Mouse (Mus musculus) thymus, postnatal 36 days (tissue): ENCODE measurements at regions not wholly inside any gene's neighbourhood (a gene's known extent, or its start where the extent isn't known, plus 50 kb on each side); places are given as distances from the start of the nearest gene placed in this dataset.

ENCODE experiments used
- DNase-seq, 2 experiments: peaks; one replicate each; pipeline ENCODE4 v3.0.0; 2022; ENCODE audit warnings: mixed read lengths in 2 of 2

GRCm38 (mm10) chr12:107539683-107540082 lies 51.3 kb downstream of the 3110018I06Rik start:
- no peak for DNase-seq

DNA sequence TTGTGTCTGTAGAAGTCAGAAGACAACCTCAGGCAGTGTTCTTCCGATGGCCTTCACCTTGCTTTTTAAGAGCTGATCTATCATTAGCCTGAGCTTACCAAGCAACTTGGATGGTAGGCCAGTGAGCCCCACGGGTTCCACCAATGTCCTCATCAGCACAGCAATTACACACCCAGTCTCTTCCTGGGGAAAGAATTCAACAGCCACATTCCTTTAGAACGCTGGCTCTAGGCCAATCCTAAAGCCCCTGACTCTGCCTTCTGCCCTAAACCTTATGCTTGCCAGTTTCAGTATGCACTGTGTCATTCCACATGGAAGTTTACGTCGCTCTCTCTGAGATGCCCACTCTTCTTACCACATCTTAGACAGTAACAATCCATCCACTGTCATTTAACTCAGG lies 52.8 kb downstream of the 3110018I06Rik start:
- DNase-seq: no peak

GRCm38 (mm10) chr12:107547194-107547885 lies 58.9 kb downstream of the 3110018I06Rik start:
- DNase-seq: no peak

DNA sequence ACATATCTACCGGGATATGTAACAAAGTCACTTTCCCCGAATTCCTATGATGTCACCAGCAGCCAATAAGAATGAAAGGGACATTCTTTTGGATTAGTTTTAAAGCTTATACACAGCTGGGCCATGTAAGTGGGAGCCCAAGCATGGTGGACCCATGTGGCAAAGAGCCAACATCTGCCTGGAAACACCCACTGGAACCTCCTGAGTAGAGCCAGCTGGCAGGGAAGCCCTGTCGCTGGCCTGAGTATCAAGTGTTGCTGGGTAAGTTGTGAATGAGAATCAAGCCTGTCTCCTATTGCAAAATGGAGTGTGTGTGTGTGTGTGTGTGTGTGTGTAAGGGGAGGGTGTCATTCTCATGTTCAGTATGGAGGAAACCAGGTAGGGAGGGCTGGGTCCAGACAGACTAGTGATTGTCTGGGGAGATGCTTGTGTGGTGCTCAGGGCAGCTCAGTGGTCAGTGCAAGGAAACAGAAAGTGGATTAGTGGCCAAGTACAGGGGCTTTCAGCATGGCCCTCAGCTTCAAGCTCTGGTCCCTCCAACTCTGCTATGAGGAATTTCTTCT lies 59.5 kb downstream of the 3110018I06Rik start:
- DNase-seq: no peak

DNA sequence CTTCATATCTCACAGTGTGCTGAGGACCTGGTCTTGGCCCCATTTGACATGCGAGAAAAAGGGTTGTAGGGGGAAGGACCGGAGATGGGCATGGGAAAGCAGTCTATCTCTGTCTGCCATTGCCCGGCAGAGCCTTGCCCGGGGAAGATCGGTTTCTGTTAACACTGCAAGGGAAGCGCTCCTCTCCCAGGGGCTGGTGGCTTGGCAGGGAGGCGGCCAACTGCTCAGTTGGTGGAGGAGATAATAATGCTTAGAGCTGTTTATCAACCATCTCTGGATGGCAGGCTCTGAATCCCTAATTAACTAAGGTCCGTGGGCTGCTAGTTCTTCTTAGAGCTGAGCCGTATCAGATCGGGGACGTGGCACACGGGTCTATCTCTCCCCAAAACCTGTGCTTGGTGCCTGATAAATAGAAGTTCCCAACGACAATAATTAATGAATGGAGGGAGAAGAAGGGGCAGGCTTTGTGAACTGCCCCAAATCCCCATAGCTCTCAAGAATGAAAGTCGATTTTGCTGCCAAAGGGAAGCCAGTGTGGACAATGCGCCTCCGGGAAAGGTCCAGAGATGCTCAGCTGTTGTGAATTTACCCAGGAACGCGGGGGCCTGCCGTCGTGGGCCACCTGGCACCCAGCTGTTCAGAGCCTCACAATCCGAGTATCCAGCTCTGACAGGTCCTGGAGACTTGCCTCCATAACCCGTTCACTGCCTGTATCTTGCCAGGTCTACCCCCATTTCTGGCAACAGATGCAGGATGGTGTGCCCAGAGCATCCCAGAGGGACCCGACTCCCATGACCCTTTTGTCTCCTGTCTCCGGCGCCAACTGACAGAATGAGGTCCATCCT lies 61.2 kb downstream of the 3110018I06Rik start:
- no peak for DNase-seq

- DNase-seq: no peak
These were observed 70.8 kb downstream of the 3110018I06Rik start for GRCm38 (mm10) chr12:107559191-107559590.

GRCm38 (mm10) chr12:107560100-107560499 lies 71.7 kb downstream of the 3110018I06Rik start:
- DNase-seq: no peak

DNA sequence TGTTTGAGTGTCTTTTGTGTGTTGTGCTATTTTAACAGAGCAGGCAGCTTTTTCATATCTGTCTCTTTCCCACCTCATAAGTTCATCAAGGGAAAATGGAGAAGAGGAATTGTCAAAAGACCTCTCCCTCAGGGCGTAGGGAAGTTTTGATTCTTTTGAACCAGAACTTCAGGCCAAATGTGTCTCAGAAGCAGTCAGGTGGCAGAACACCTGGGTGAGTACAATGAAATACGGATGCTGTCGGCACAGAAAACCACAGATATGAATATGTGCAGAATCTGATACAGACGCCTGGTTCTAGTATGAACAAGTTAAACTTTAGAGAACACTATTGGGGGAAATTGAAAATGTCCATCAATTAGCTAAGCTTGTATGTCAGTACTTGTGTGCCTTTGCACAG lies 84.2 kb downstream of the 3110018I06Rik start:
- DNase-seq: no peak

DNA sequence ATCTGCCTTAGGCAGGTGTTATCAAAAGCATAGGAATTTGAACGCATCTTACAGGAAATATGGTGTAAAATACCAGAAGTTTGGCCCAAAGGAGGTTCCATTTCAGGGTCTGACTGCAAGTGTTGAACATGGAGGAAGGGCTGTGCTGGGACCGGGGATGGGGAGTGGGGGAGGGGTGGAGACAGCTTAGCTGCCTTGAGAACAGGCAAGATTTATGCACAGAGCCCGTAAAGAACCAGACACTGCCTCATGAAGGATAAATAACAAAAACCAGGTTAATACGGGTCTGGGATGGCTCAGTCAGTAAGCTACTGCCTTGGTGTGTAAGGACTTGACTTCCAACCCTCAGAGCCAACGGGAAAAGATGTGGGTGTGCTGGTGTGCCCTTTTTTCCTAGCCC lies 91.1 kb downstream of the 3110018I06Rik start:
- no peak for DNase-seq

GRCm38 (mm10) chr12:107583151-107583720 lies 94.8 kb downstream of the 3110018I06Rik start:
- no peak for DNase-seq

- DNase-seq: no peak
These were observed 97.3 kb downstream of the 3110018I06Rik start for GRCm38 (mm10) chr12:107585696-107586225.

- no peak for DNase-seq
These were observed 107.8 kb downstream of the 3110018I06Rik start for GRCm38 (mm10) chr12:107596236-107596635.

- DNase-seq: no peak
These were observed 112.1 kb downstream of the 3110018I06Rik start for GRCm38 (mm10) chr12:107600576-107600975.

DNA sequence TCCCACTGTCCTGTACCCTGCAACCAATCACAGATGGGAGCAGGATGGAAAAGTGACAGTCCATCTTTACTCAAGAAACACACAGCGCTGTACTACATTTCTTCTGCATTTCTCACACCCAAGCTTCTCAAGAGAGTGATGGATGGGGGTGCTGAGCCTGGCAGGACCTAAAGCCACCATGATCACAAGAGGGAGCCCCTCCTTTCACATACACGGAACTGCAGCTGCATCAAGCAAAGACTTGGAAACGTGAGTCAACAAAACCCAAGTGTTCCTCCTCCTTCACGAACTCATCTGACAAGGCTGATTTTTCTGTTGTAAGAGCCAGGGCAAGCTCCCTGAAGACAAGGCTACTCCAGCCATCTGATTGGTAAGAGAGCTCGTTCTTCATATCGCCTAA lies 120.5 kb downstream of the 3110018I06Rik start:
- peak; percentile 22 to 51 for DNase-seq

- no peak for DNase-seq
These were observed 121.6 kb downstream of the 3110018I06Rik start for GRCm38 (mm10) chr12:107609986-107610385.

GRCm38 (mm10) chr12:107617212-107617994 lies 129.0 kb downstream of the 3110018I06Rik start:
- no peak for DNase-seq

GRCm38 (mm10) chr12:107624446-107624845 lies 136.0 kb downstream of the 3110018I06Rik start:
- no peak for DNase-seq

DNA sequence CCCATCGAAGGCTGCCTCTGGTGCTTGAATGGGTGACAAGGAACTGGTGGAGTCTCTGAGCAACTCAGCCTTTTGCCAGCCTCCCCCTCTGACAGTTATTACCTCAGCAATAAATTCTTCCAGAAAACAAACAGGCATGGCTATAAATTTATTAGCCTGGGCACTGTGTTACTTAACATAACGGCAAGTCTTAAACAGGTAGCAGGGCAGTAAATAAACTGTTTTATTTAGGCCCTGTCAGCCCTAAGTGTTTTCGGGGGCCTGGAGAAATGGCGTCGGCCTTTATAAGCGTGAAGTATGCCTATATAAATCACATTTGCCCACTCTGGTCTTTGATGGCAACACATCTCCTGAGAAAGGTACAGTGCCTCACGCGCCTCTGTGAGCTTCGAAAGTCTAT lies 159.6 kb downstream of the 3110018I06Rik start:
- DNase-seq: no peak

DNA sequence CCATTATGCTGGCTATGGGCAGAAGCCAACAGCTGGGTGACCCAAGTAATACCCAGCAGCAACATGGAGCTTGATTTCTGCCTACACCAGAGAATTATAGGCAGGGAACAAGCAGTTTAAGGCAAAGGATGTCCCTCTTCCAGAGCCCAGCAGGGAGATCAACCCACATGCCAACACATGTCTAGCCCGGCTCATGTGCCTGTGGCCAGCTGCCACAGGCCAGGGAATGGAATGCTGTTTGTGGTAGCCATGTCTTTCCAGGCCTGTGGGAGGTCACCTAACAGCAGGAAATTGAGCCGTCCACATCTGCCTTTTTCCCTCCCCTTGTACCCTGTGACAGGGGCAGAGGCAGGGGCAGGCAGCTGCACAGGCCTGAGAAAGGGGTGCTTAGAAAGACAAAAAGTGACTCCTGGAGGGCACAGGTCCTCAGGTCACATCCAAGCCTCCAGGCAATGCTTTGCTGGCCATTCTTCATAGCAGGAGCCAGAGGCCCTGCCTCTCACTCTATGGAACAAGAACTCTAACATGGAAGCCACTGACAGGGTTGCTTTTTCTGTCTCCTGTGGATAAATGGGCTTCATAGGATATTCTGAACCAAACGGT lies 163.8 kb downstream of the 3110018I06Rik start:
- no peak for DNase-seq

- peak in 1 of 2 experiments; percentile 14 for DNase-seq
These were observed 164.7 kb downstream of the 3110018I06Rik start for GRCm38 (mm10) chr12:107653131-107653530.

GRCm38 (mm10) chr12:107656846-107657245 lies 168.4 kb downstream of the 3110018I06Rik start:
- no peak for DNase-seq

- no peak for DNase-seq
These were observed 169.8 kb downstream of the 3110018I06Rik start for GRCm38 (mm10) chr12:107658241-107658640.
